Mouse (Mus musculus) small intestine, adult 2 months (tissue): Measurements from ENCODE around the gene Cttnbp2nl. TPM values are rescaled to one million over a fixed set of nuclear protein-coding genes. Genes with fewer than 3 reads are reported as not detected.

Experiments
- H3K27ac ChIP-seq: fragments of 200-500 bp; 2 replicates; pipeline ENCODE4 v1.5.1; 2012; ENCODE audit warnings: low read depth, low read length, control low read depth, inconsistent platforms; ENCODE audit not compliant: insufficient read depth
- H3K27me3 ChIP-seq: fragments of 200-500 bp; 2 replicates; pipeline ENCODE4 v1.6.1; 2012; ENCODE audit warnings: mild to moderate bottlenecking, moderate library complexity, low read length, inconsistent platforms; ENCODE audit not compliant: control insufficient read depth, insufficient read depth
- H3K36me3 ChIP-seq: fragments of 200-500 bp; 2 replicates; pipeline ENCODE4 v1.6.1; 2012; ENCODE audit warnings: mild to moderate bottlenecking, low read length, control low read depth, inconsistent platforms; ENCODE audit not compliant: control insufficient read depth, insufficient read depth
- H3K4me1 ChIP-seq: fragments of 200-500 bp; 2 replicates; pipeline ENCODE4 v1.6.1; 2012; ENCODE audit warnings: low read length, inconsistent platforms, mixed read lengths; ENCODE audit not compliant: control insufficient read depth, insufficient read depth, insufficient read length
- H3K4me3 ChIP-seq: fragments of 200-500 bp; 2 replicates; pipeline ENCODE4 v1.5.1; 2012; ENCODE audit warnings: low read depth, mild to moderate bottlenecking, control low read depth, inconsistent platforms, low read length, moderate library complexity
- CTCF ChIP-seq: fragments of 200-500 bp; IDR thresholded peaks from 2 replicates; pipeline ENCODE4 v1.5.1; 2012; ENCODE audit warnings: low read depth, mild to moderate bottlenecking, control low read depth, inconsistent platforms, low read length, moderate library complexity, mixed read lengths; ENCODE audit not compliant: insufficient replicate concordance, insufficient read length; ENCODE audit errors: extremely low read depth
- POLR2A ChIP-seq: fragments of 200-500 bp; IDR thresholded peaks from 2 replicates; pipeline ENCODE4 v1.6.1; 2012; ENCODE audit warnings: low read depth, mild to moderate bottlenecking, control low read depth, inconsistent platforms, low read length, moderate library complexity
- WGBS: fragments of 180-500 bp; shearing (Covaris S2); methylation state at CpG from one replicate; pipeline ENCODE4 v1.1.7; 2018; 5-methylcytosine and 5-hydroxymethylcytosine counted together
- polyA plus RNA-seq: library from polyadenylated mRNA; depleted of rRNA; stranded (reverse); fragments of >200 nt; gene quantifications from 2 replicates; pipeline ENCODE4 v1.2.3, GENCODE M21; 2012

The Cttnbp2nl gene
- polyA plus RNA-seq, 1 experiment: 2.9 TPM

GRCm38 (mm10) chr3:105003960-105004463, 48.9 kb downstream of the Cttnbp2nl start:
- H3K4me1 ChIP-seq: no peaks in the 10 kb centered on the region
- no peak overlapping the region for H3K27ac ChIP-seq
- H3K27me3 ChIP-seq: no peaks in the 10 kb centered on the region
- no peak for TF ChIP-seq POLR2A
- TF ChIP-seq CTCF: no peak
- H3K4me3 ChIP-seq: no peak overlapping the region
- 91% methylated on average over 14 of the region's 14 CpGs for WGBS
- H3K36me3 ChIP-seq: peaks cover 45% of the 10 kb centered on the region

- 65% methylated on average over 6 of the region's 6 CpGs for WGBS
- Histone ChIP-seq H3K27me3 (no peaks in the 10 kb centered on the region), H3K36me3 (peaks cover 26% of the 10 kb centered on the region), H3K27ac (no peak overlapping the region), H3K4me1 (no peaks in the 10 kb centered on the region), H3K4me3 (no peak overlapping the region)
- TF ChIP-seq POLR2A (no peak), CTCF (no peak)
Measured at GRCm38 (mm10) chr3:105001374-105001773, 51.6 kb downstream of the Cttnbp2nl start.

- H3K27me3 ChIP-seq: no peaks in the 10 kb centered on the region
- H3K4me1 ChIP-seq: no peaks in the 10 kb centered on the region; the same call in 1 of the 2 replicates
- WGBS: 64% methylated on average over 8 of the region's 8 CpGs
- H3K36me3 ChIP-seq: peaks cover 22% of the 10 kb centered on the region
- TF ChIP-seq CTCF (no peak), POLR2A (no peak)
- no peak overlapping the region for H3K27ac ChIP-seq
- H3K4me3 ChIP-seq: no peak overlapping the region
Measured at GRCm38 (mm10) chr3:105000561-105000960, 52.4 kb downstream of the Cttnbp2nl start.

- peaks cover 3% of the 10 kb centered on the region for H3K4me1 ChIP-seq
- 61% methylated on average over 6 of the region's 6 CpGs for WGBS
- H3K4me3 ChIP-seq: no peak overlapping the region
- no peaks in the 10 kb centered on the region for H3K27me3 ChIP-seq
- no peak overlapping the region for H3K27ac ChIP-seq
- H3K36me3 ChIP-seq: peaks cover 2% of the 10 kb centered on the region; the same call in 1 of the 2 replicates
- TF ChIP-seq POLR2A (no peak), CTCF (no peak)
Measured at GRCm38 (mm10) chr3:104997563-104997962, 55.4 kb downstream of the Cttnbp2nl start.

- TF ChIP-seq POLR2A: no peak
- TF ChIP-seq CTCF: no peak
- 58% methylated on average over 7 of the region's 7 CpGs for WGBS
Measured at GRCm38 (mm10) chr3:104995707-104996106, 57.2 kb downstream of the Cttnbp2nl start.

GRCm38 (mm10) chr3:104994415-104994841, 58.5 kb downstream of the Cttnbp2nl start:
- 60% methylated on average over 3 of the region's 3 CpGs for WGBS
- H3K27ac ChIP-seq: peak overlapping the region; percentile 23; the same call in 1 of the 2 replicates

More at GRCm38 (mm10) chr3:104995707-104996106, 57.2 kb downstream of the Cttnbp2nl start:
- H3K36me3 ChIP-seq: no peaks in the 10 kb centered on the region
- H3K27me3 ChIP-seq: 0 out of 2 replicates have a peak, but pooled peaks cover 3% of the 10 kb centered on the region
- no peak overlapping the region for H3K4me3 ChIP-seq
- H3K27ac ChIP-seq: no peak overlapping the region
- peaks cover 3% of the 10 kb centered on the region for H3K4me1 ChIP-seq

GRCm38 (mm10) chr3:104993800-104994199, 59.1 kb downstream of the Cttnbp2nl start:
- Histone ChIP-seq H3K27me3 (0 out of 2 replicates have a peak, but pooled peaks cover 3% of the 10 kb centered on the region), H3K4me1 (peaks cover 3% of the 10 kb centered on the region), H3K36me3 (no peaks in the 10 kb centered on the region), H3K4me3 (no peak overlapping the region), H3K27ac (peak overlapping the region; percentile 23; the same call in 1 of the 2 replicates)
- TF ChIP-seq POLR2A: no peak
- no peak for TF ChIP-seq CTCF
- WGBS: 50% methylated on average over 4 of the region's 4 CpGs

More at GRCm38 (mm10) chr3:104994415-104994841, 58.5 kb downstream of the Cttnbp2nl start:
- H3K27me3 ChIP-seq: 0 out of 2 replicates have a peak, but pooled peaks cover 3% of the 10 kb centered on the region
- no peaks in the 10 kb centered on the region for H3K36me3 ChIP-seq
- no peak overlapping the region for H3K4me3 ChIP-seq
- peaks cover 3% of the 10 kb centered on the region for H3K4me1 ChIP-seq
- TF ChIP-seq POLR2A: no peak
- TF ChIP-seq CTCF: no peak
